Mouse (Mus musculus) brain, embryonic 14.5 days (tissue): Measurements from ENCODE around the gene Urgcp.
A peak's percentile ranks its signal among the peaks of the same experiment; 100 is the strongest.

Source experiments
- CTCF ChIP-seq: fragments of 200-500 bp; IDR thresholded peaks from 2 replicates; pipeline ENCODE4 v1.5.1; 2012; ENCODE audit warnings: inconsistent platforms, mild to moderate bottlenecking, moderate library complexity, borderline replicate concordance; ENCODE audit not compliant: insufficient read depth, insufficient read length; ENCODE audit errors: extremely low read depth
- POLR2A ChIP-seq: fragments of 200-500 bp; IDR thresholded peaks from 2 replicates; pipeline ENCODE4 v1.6.1; 2012; ENCODE audit warnings: mild to moderate bottlenecking, inconsistent platforms, borderline replicate concordance; ENCODE audit not compliant: poor library complexity, insufficient read depth, insufficient read length, severe bottlenecking; ENCODE audit errors: extremely low read depth

GRCm38 (mm10) chr11:5788056-5789014 is 26.2 kb upstream of the Urgcp start, which contains the start of gene Dbnl:
- TF ChIP-seq POLR2A = peak; percentile 90; the same call in 1 of the 2 replicates
- TF ChIP-seq CTCF = peak; percentile 57
